Mouse (Mus musculus) spleen, adult 10 weeks (tissue): ENCODE results near the gene Mum1. TPM values are rescaled to one million over a fixed set of nuclear protein-coding genes. Genes with fewer than 3 reads are reported as not detected.

ENCODE experiments used
- polyA plus RNA-seq: library from polyadenylated mRNA; stranded (reverse); fragments of 350-450 nt; fragmentation: Illumina TruSeq; extraction: RNeasy Lipid Tissue Mini Kit (QIAGEN cat#74804); gene quantifications from one replicate; pipeline ENCODE4 v1.2.3, GENCODE M21; 2015; ENCODE audit warnings: low replicate concordance; ENCODE audit not compliant: insufficient read depth

The Mum1 gene
- 40.2 TPM for polyA plus RNA-seq

DNA sequence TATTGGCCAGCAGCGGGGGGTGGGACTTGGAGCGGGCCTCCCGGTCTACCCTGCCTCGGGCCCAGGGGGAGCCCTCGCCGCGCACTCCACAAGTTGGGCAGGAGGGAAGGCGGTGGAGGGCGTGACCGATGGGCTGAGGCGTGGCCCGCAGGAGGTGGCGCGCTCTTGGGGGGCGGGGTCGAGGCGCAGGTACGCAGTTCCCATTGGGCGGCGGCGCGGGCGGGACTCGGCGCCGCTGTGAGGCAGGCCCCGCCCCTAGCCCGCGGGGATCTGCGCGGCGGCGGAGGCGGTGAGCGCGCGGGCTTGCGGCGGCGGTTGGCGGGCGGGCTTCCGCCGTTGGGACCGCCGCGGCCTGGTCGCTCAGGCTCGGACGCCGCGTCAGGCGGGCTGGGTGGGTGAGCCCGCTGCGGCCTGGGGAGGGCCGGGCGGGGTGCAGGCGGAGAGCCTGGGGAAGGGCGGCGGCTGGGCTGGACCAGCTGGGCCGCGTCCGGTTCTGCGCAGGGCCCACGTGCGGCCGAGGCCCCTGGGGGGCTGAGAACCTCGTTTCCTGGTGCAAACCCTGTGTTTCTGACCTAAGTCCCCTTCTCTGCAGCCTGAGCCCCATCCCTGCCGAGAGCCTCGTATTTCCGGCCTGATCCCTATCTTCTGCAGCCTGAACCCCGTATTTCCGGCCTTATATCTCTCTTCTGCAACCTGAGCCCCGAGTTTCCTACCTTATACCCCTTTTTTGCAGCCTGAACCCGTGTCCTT is at the start of gene Mum1:
Gene Mum1, plus strand, starts transcription at position 19 of the 750 bp plus-strand sequence.

DNA sequence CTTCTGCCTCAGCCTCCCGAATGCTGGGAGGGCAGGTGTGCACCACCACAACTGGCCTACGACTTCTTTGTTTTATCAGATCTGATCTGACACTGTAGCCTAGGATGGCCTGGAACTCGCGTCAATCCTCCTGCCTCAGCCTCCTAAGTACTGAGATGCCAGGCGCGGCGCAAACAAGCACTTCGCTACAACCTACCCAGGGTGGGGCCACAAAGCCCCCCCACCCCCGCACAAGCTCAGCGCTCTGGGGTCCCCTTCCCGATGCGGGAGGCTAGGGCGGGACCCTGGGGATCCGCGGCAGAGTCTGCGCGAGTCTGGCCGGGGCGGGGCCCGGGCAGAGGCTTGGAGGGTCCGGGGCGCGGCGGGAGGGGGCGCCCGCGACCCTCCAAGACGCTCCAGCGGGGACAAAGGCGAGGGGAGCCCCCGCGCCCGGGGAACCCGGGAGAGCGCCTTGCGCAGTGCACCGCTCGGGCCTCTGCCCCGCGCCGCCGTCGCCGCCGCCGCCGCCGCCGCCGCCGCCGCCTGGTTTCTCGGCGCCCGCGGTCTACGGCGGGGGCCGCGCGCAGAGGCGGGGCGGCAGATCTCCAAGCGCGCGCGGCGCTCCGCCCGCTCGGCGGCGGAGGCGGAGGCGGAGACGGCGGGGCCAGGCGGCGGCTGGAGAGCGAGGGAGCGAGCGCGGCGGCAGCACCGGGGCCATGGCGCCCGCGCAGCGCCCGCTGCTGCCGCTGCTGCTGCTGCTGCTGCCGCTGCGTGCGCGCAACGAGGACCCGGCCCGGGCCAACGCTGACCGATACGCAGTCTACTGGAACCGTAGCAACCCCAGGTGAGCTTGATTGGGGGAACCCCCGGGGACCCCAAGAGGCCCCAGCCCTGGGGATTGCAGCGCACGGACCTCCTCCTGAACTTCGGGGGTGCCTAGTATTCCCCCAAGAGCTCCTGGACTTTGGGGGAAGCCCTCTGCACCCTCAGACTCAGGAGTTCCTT is 46.9 kb upstream of the Mum1 start, which contains the start of gene Efna2:
Gene Efna2, plus strand, starts transcription at position 415 of the 984 bp plus-strand sequence.

DNA sequence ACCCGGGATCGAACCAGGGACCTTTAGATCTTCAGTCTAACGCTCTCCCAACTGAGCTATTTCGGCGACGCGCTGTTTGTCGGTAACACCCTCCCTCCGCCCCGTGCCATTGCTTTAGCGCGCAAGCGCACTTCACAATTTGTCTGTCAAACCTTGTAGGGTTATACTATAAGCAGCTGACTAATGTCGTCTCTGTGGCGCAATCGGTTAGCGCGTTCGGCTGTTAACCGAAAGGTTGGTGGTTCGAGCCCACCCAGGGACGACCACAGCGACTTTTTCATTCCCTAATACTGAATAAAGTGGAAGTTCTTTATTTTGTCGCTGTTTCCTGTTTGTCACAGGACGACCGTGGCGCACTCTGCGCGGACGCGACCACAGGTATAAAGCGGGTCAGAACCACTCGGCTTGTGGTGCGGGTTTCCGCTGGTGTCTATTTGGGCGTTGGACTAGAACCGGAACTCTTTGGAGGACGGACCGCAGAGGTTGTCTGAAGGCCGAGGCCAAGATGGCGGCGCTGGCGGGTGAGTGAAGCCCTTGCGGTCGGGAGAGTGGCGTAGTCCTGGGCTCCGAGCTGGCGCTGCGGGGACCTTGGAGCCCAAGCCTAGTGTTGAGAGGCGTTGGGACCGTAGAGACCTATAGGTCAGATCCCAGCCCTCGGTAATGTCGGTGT is 22.9 kb downstream of the Mum1 start, which contains the start of gene Ndufs7:
Gene Ndufs7, plus strand, starts transcription at position 151 of the 670 bp plus-strand sequence.

GRCm38 (mm10) chr10:80260642-80261584 is 34.7 kb downstream of the Mum1 start, which contains the start of the genes Gamt and Dazap1:
TSS of gene Gamt (minus strand) at chr10:80261012.
TSS of gene Dazap1 (plus strand) at chr10:80261486.

GRCm38 (mm10) chr10:80292251-80293146 is 66.3 kb downstream of the Mum1 start, which contains the start of gene Rps15:
TSS of gene Rps15 (plus strand) at chr10:80292453.

Other genes with a start within 250 kb of the Mum1 start
- 23.2 TPM for gene Tmem259, start 242.1 kb upstream of the Mum1 start, polyA plus RNA-seq
- 160 TPM for gene Cnn2, start 237.8 kb upstream of the Mum1 start, polyA plus RNA-seq
- gene Abca7, start 229.9 kb upstream of the Mum1 start, polyA plus RNA-seq: 10.9 TPM
- gene Arhgap45, start 209.8 kb upstream of the Mum1 start, polyA plus RNA-seq: 93.1 TPM
- gene Polr2e, start 186.6 kb upstream of the Mum1 start, polyA plus RNA-seq: 19.3 TPM
- gene Gpx4, start 179.3 kb upstream of the Mum1 start, polyA plus RNA-seq: 128 TPM
- gene Sbno2, start 120.9 kb upstream of the Mum1 start, polyA plus RNA-seq: 22.6 TPM
- 58.7 TPM for gene Stk11, start 110.6 kb upstream of the Mum1 start, polyA plus RNA-seq
- gene Atp5d, start 87.8 kb upstream of the Mum1 start, polyA plus RNA-seq: 23.7 TPM
- gene Cbarp, start 85.6 kb upstream of the Mum1 start, polyA plus RNA-seq: 1.2 TPM
- 29.3 TPM for gene Midn, start 78.2 kb upstream of the Mum1 start, polyA plus RNA-seq
- 81.8 TPM for gene Cirbp, start 60.4 kb upstream of the Mum1 start, polyA plus RNA-seq
- 13.5 TPM for gene 1600002K03Rik, start 53.5 kb upstream of the Mum1 start, polyA plus RNA-seq
- gene Efna2, start 47.0 kb upstream of the Mum1 start, polyA plus RNA-seq: 0.35 TPM
- gene Ndufs7, start 22.7 kb downstream of the Mum1 start, polyA plus RNA-seq: 17.1 TPM
- 2.3 TPM for gene Gamt, start 34.6 kb downstream of the Mum1 start, polyA plus RNA-seq
- 74.8 TPM for gene Dazap1, start 35.1 kb downstream of the Mum1 start, polyA plus RNA-seq
- gene Rps15, start 66.0 kb downstream of the Mum1 start, polyA plus RNA-seq: 623 TPM
- 0.76 TPM for gene Apc2, start 69.5 kb downstream of the Mum1 start, polyA plus RNA-seq
- 11.8 TPM for gene 2310011J03Rik, start 94.1 kb downstream of the Mum1 start, polyA plus RNA-seq
- gene Pcsk4, start 103.1 kb downstream of the Mum1 start, polyA plus RNA-seq: 0.41 TPM
- 0.26 TPM for gene Reep6, start 103.5 kb downstream of the Mum1 start, polyA plus RNA-seq
- gene Adamtsl5, start 122.0 kb downstream of the Mum1 start, polyA plus RNA-seq: 2.1 TPM
- gene Plk5, start 130.0 kb downstream of the Mum1 start, polyA plus RNA-seq: not detected
- gene Mex3d, start 161.2 kb downstream of the Mum1 start, polyA plus RNA-seq: 4.6 TPM
- gene Mbd3, start 173.1 kb downstream of the Mum1 start, polyA plus RNA-seq: 18.0 TPM
- 11.5 TPM for gene Uqcr11, start 180.4 kb downstream of the Mum1 start, polyA plus RNA-seq
- gene Tcf3, start 207.2 kb downstream of the Mum1 start, polyA plus RNA-seq: 22.1 TPM